12 mouse cellular contexts compared by ENCODE assay signal in the genomic region with DNA sequence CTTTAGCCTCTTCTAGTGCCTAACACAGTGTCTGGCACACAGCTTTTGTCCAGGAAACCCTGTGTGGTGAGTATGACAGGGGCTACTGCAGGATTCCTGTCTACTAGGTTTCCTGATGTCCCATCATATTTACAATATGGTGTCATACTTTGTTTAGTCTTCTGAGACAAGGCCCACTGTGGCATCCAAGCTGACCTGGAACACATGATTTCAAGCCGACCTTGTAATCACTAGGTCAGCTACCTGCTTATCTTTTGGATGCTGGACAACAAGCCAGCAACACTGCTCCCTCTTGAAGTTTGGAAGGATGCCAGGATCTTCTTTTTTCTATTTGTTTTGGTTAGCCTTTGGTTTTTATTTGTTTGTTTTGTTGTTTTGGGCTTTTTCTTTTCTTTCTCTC. TPM values are rescaled to one million over a fixed set of nuclear protein-coding genes. Genes with fewer than 3 reads are reported as not detected.
DNase-seq lines count a peak whose midpoint lies in the region; ATAC-seq and TF ChIP-seq lines count a peak whose summit lies in the region.
"Had no signal": no experiment of that assay in that cellular context is flagged by ENCODE, and none has a peak within 500 bp of the region (broad histone marks: within the 10 kb centered on the region; RNA-seq: fewer than 3 reads in every experiment).

No protein-coding gene starts in this region.

- no peaks in the 10 kb centered on the region for H3K36me3 ChIP-seq in liver, adult 2 months (ENCODE audit: control insufficient read depth, insufficient read depth, low read length)
- no peaks in the 10 kb centered on the region for H3K36me3 ChIP-seq in intestine, postnatal 0 days (ENCODE audit: control insufficient read depth, insufficient read depth)

- H3K4me3 ChIP-seq in liver, adult 2 months (ENCODE audit: insufficient read depth, low read depth, low read length) = no peak overlapping the region
- no peak overlapping the region for H3K4me3 ChIP-seq in intestine, postnatal 0 days (ENCODE audit: low read depth, low read length)
- H3K4me3 ChIP-seq: forebrain, embryonic 10.5 days had no signal

- TF ChIP-seq POLR2A in liver, adult 2 months (IDR thresholded peaks at IDR 0.05; ENCODE audit: extremely low read depth, insufficient read depth, low read length) = no peak

- no peaks in the 10 kb centered on the region for H3K27me3 ChIP-seq in liver, adult 2 months (ENCODE audit: control insufficient read depth, insufficient read depth, low read length)
- H3K27me3 ChIP-seq in intestine, postnatal 0 days (replicated peaks; ENCODE audit: control insufficient read depth, insufficient read depth, low read length) = no peaks in the 10 kb centered on the region

- TF ChIP-seq CTCF in liver, adult 2 months (IDR thresholded peaks at IDR 0.05; ENCODE audit: low read depth, low read length) = no peak
- no peak for TF ChIP-seq CTCF in intestine, postnatal 0 days (IDR thresholded peaks at IDR 0.05; ENCODE audit: low read depth)

- H3K4me2 ChIP-seq in intestine, postnatal 0 days (replicated peaks; ENCODE audit: low read depth) = no peak overlapping the region

- DNase-seq in kidney, adult 18-20 months = peak; percentile 18
- no peak for DNase-seq in kidney, postnatal 4 days
- DNase-seq in 416B (ENCODE audit: low read depth) = peak; percentile 34
- peak; percentile 99 for DNase-seq in liver, adult 2 months (ENCODE audit: extremely low read depth, low read depth, low spot score)
- DNase-seq: embryo, embryonic 11 days; gastrocnemius, postnatal 25 days had no signal

- H3K27ac ChIP-seq in liver, adult 2 months (replicated peaks; ENCODE audit: insufficient read depth, low read depth, low read length) = peak overlapping the region; percentile 84
- no peak overlapping the region for H3K27ac ChIP-seq in intestine, postnatal 0 days (ENCODE audit: low read depth, low read length)
- H3K27ac ChIP-seq: forebrain, embryonic 10.5 days had no signal

- ATAC-seq in erythroid progenitor cell, adult 5-6 weeks (replicated peaks; ENCODE audit: low FRiP score, poor library complexity, severe bottlenecking) = peak; percentile 44
- ATAC-seq in cerebellum, adult (ENCODE audit: insufficient number of reproducible peaks, low FRiP score, low TSS enrichment) = no peak
- ATAC-seq in megakaryocyte-erythroid progenitor cell, adult 5-6 weeks (replicated peaks; ENCODE audit: low FRiP score, low TSS enrichment, poor library complexity, severe bottlenecking) = no peak; the same call in 1 of the 2 replicates
- no peak for ATAC-seq in intestine, postnatal 0 days

- peaks cover 28% of the 10 kb centered on the region for H3K4me1 ChIP-seq in liver, adult 2 months (ENCODE audit: control insufficient read depth, insufficient read depth, low read length)
- peaks cover 11% of the 10 kb centered on the region for H3K4me1 ChIP-seq in intestine, postnatal 0 days (replicated peaks; ENCODE audit: control insufficient read depth, insufficient read depth, low read length)

- no peak overlapping the region for H3K9ac ChIP-seq in liver, adult 2 months (ENCODE audit: low read depth, low read length)
- no peak overlapping the region for H3K9ac ChIP-seq in intestine, postnatal 0 days (ENCODE audit: low read depth, low read length)

- WGBS in liver, adult 2 months = 4% methylated on average over 1 of the region's 1 CpGs
- WGBS in intestine, postnatal 0 days = 10% methylated on average over 1 of the region's 1 CpGs

- peaks cover 39% of the 10 kb centered on the region; the same call in 1 of the 2 replicates for H3K79me2 ChIP-seq in liver, adult 2 months (ENCODE audit: control insufficient read depth, insufficient read depth, low read length)

- no peaks in the 10 kb centered on the region for H3K9me3 ChIP-seq in intestine, postnatal 0 days (ENCODE audit: control insufficient read depth)
- H3K9me3 ChIP-seq: forebrain, embryonic 10.5 days had no signal

RNA-seq across cellular contexts. Expression of a gene that starts 3.6 kb away (rescaled TPM):
- 69.2 and 99.5 TPM in 2 replicates for total RNA-seq in erythroid progenitor cell, adult 5-6 weeks (2015; ENCODE audit: low replicate concordance)
- total RNA-seq in erythroid progenitor cell, adult 5-6 weeks (2017; ENCODE audit: low replicate concordance) = 73.7 and 92.4 TPM in 2 replicates
- 8.7 and 13.1 TPM in 2 replicates for total RNA-seq in liver, adult 2 months (2014; rRNA removed)
- 23.7 and 24.0 TPM in 2 replicates for polyA plus RNA-seq in liver, adult 2 months (2012; rRNA removed)
- 47.2 and 47.5 TPM in 2 replicates for total RNA-seq in megakaryocyte-erythroid progenitor cell, adult 5-6 weeks (2014; fragmentation: Nextera tagmentation)
- 20.0 and 23.0 TPM in 2 replicates for total RNA-seq in megakaryocyte-erythroid progenitor cell, adult 5-6 weeks (2017)
- polyA plus RNA-seq in intestine, postnatal 0 days (2015; fragmentation: Nextera tagmentation; extraction: Ambion mirVana) = 19.5 and 20.8 TPM in 2 replicates

RNA-seq across cellular contexts. Expression of a gene that starts 43.7 kb away (rescaled TPM):
- total RNA-seq in erythroid progenitor cell, adult 5-6 weeks (2015; ENCODE audit: low replicate concordance) = not detected in 2 replicates
- not detected in 2 replicates for total RNA-seq in erythroid progenitor cell, adult 5-6 weeks (2017; ENCODE audit: low replicate concordance)
- total RNA-seq in liver, adult 2 months (2014; rRNA removed) = 6.1 and 9.3 TPM in 2 replicates
- 13.5 and 19.2 TPM in 2 replicates for polyA plus RNA-seq in liver, adult 2 months (2012; rRNA removed)
- not detected in 2 replicates for total RNA-seq in megakaryocyte-erythroid progenitor cell, adult 5-6 weeks (2014; fragmentation: Nextera tagmentation)
- not detected in 2 replicates for total RNA-seq in megakaryocyte-erythroid progenitor cell, adult 5-6 weeks (2017)
- 15.9 and 16.1 TPM in 2 replicates for polyA plus RNA-seq in intestine, postnatal 0 days (2015; fragmentation: Nextera tagmentation; extraction: Ambion mirVana)
- total RNA-seq: gastrocnemius, postnatal 25 days; left cerebral cortex, postnatal 14 days had no signal
- polyA plus RNA-seq: forebrain, embryonic 10.5 days had no signal

Comparison
In these comparisons a context has a peak if more than half of its experiments do, and no peak if none do; other contexts are left out.
1. DNase-seq: peak in kidney, adult 18-20 months (single experiment), 416B (single experiment) and liver, adult 2 months (single experiment); none in kidney, postnatal 4 days (0 of 2).